Mouse (Mus musculus) hematopoietic stem cell, adult 5-6 weeks (primary cell): ENCODE measurements around the gene Acbd7. TPM values are rescaled to one million over a fixed set of nuclear protein-coding genes. Genes with fewer than 3 reads are reported as not detected.
A peak's percentile ranks its signal among the peaks of the same experiment; 100 is the strongest.

ENCODE experiments used
- ATAC-seq, 2 experiments: fragments of 125-278 bp in 1 of 2; replicated peaks in 1 of 2; 2 replicates each; pipeline ENCODE4 v1.8.0; 2016 to 2017; ENCODE audit warnings: inconsistent platforms in 2 of 2, mild to moderate bottlenecking in 2 of 2, moderate number of reproducible peaks in 2 of 2, low read depth in 1 of 2, moderate TSS enrichment in 1 of 2; ENCODE audit not compliant: low FRiP score in 2 of 2, poor library complexity in 2 of 2, severe bottlenecking in 2 of 2, insufficient read depth in 1 of 2, low TSS enrichment in 1 of 2
- total RNA-seq: library from RNA; stranded (forward); fragments of 172-1452, 232-1000 nt; gene quantifications from 2 replicates; pipeline ENCODE4 v1.2.3, GENCODE M21; 2017

Acbd7 gene
- not detected in 2 replicates for total RNA-seq

- ATAC-seq = peak; percentile 63 to 65
Observed at GRCm38 (mm10) chr2:3335611-3336301, at the start of gene Acbd7. Acbd7 (plus strand) TSS chr2:3336168.

- ATAC-seq = no peak
Observed at GRCm38 (mm10) chr2:3286243-3286642, 49.7 kb upstream of the Acbd7 start.

- ATAC-seq = no peak
Observed at GRCm38 (mm10) chr2:3289581-3289980, 46.4 kb upstream of the Acbd7 start.

GRCm38 (mm10) chr2:3292170-3292569 lies 43.8 kb upstream of the Acbd7 start:
- ATAC-seq = no peak

- ATAC-seq = no peak
Observed at GRCm38 (mm10) chr2:3295826-3296225, 40.1 kb upstream of the Acbd7 start.

GRCm38 (mm10) chr2:3305426-3306025 lies 30.4 kb upstream of the Acbd7 start:
- peak in 1 of 2 experiments; percentile 21; a peak in 1 of 4 replicates for ATAC-seq

- no peak for ATAC-seq
Observed at GRCm38 (mm10) chr2:3323132-3323531, 12.8 kb upstream of the Acbd7 start.

GRCm38 (mm10) chr2:3324381-3325130 lies 11.4 kb upstream of the Acbd7 start:
- ATAC-seq = no peak

GRCm38 (mm10) chr2:3326547-3326946 lies 9.4 kb upstream of the Acbd7 start:
- no peak for ATAC-seq

GRCm38 (mm10) chr2:3327351-3327750 lies 8.6 kb upstream of the Acbd7 start:
- peak; percentile 61 to 65; a peak in 3 of 4 replicates for ATAC-seq

GRCm38 (mm10) chr2:3331071-3331703 lies 4.8 kb upstream of the Acbd7 start:
- no peak for ATAC-seq

GRCm38 (mm10) chr2:3332056-3332455 lies 3.9 kb upstream of the Acbd7 start:
- ATAC-seq = no peak

GRCm38 (mm10) chr2:3332484-3333242 lies 3.3 kb upstream of the Acbd7 start, which contains the start of gene Rpp38:
Rpp38 (minus strand) TSS chr2:3332643.
- ATAC-seq = peak; percentile 85 to 86

GRCm38 (mm10) chr2:3333761-3334160 lies 2.2 kb upstream of the Acbd7 start:
- ATAC-seq = no peak

GRCm38 (mm10) chr2:3348422-3348821 lies 12.5 kb downstream of the Acbd7 start:
- ATAC-seq = no peak

GRCm38 (mm10) chr2:3348919-3349318 lies 13.0 kb downstream of the Acbd7 start:
- ATAC-seq = peak; percentile 67 to 76

- no peak for ATAC-seq
Observed at GRCm38 (mm10) chr2:3353160-3353559, 17.2 kb downstream of the Acbd7 start.
